Mouse (Mus musculus) liver, postnatal 0 days (tissue): ENCODE measurements around the gene Gtf2a1l. TPM values are rescaled to one million over a fixed set of nuclear protein-coding genes. Genes with fewer than 3 reads are reported as not detected.
A peak's percentile ranks its signal among the peaks of the same experiment; 100 is the strongest.

ENCODE experiments used
- ATAC-seq: fragments of 200-750 bp; cut with Nextera tagmentation; 2 replicates; pipeline ENCODE4 v1.8.0; 2017; ENCODE audit warnings: mild to moderate bottlenecking, moderate library complexity
- DNase-seq: peaks from one replicate; pipeline ENCODE4 v3.0.0-alpha.2; 2016
- H3K27ac ChIP-seq: fragments of 300-500 bp; sonication (generic); 2 replicates; pipeline ENCODE4 v1.5.1; 2014; ENCODE audit warnings: antibody characterized with exemption, moderate library complexity, mild to moderate bottlenecking, low read depth
- H3K27me3 ChIP-seq: fragments of 300-500 bp; sonication (generic); 2 replicates; pipeline ENCODE4 v1.6.1; 2014; ENCODE audit warnings: low read length, control low read depth, mixed read lengths; ENCODE audit not compliant: insufficient read depth
- H3K36me3 ChIP-seq: fragments of 300-500 bp; sonication (generic); replicated peaks from 2 replicates; pipeline ENCODE4 v1.6.1; 2014; ENCODE audit warnings: mild to moderate bottlenecking, control low read depth, low read length, moderate library complexity, mixed read lengths; ENCODE audit not compliant: insufficient read depth
- H3K4me1 ChIP-seq: fragments of 300-500 bp; sonication (generic); 2 replicates; pipeline ENCODE4 v1.6.1; 2014; ENCODE audit warnings: antibody characterized with exemption, mild to moderate bottlenecking, control low read depth; ENCODE audit not compliant: insufficient read depth
- H3K4me2 ChIP-seq: fragments of 300-500 bp; sonication (generic); 2 replicates; pipeline ENCODE4 v1.6.1; 2014; ENCODE audit warnings: low read depth, mild to moderate bottlenecking, low read length, moderate library complexity, mixed read lengths
- H3K4me3 ChIP-seq: fragments of 300-500 bp; sonication (generic); 2 replicates; pipeline ENCODE4 v1.5.1; 2014; ENCODE audit warnings: low read depth, low read length
- H3K9ac ChIP-seq: fragments of 300-500 bp; sonication (generic); replicated peaks from 2 replicates; pipeline ENCODE4 v1.6.1; 2014; ENCODE audit warnings: mild to moderate bottlenecking, moderate library complexity
- H3K9me3 ChIP-seq: fragments of 300-500 bp; sonication (generic); 2 replicates; pipeline ENCODE4 v1.6.1; 2016; ENCODE audit warnings: mild to moderate bottlenecking, control low read depth, low read length, mixed read lengths
- CTCF ChIP-seq: sonication (generic); IDR thresholded peaks from 2 replicates; pipeline ENCODE4 v1.5.1; 2016; ENCODE audit warnings: antibody characterized with exemption, low read depth
- EP300 ChIP-seq: IDR thresholded peaks from 2 replicates; pipeline ENCODE4 v1.6.1; 2016; ENCODE audit warnings: antibody characterized with exemption, low read depth, mild to moderate bottlenecking
- WGBS: fragments of 180-500 bp; shearing (Covaris S2); extraction: QIAGEN DNeasy Blood & Tissue Kit; methylation state at CpG from one replicate; pipeline ENCODE4 v1.1.7; 2014; ENCODE audit not compliant: insufficient replicate concordance; 5-methylcytosine and 5-hydroxymethylcytosine counted together
- polyA plus RNA-seq: library from polyadenylated mRNA; unstranded; fragments of >200 nt; fragmentation: Nextera tagmentation; extraction: Ambion mirVana; gene quantifications from 2 replicates; pipeline ENCODE4 v1.2.1, GENCODE M21; 2015

Gtf2a1l gene
- polyA plus RNA-seq, 1 experiment from 2014 or later = not detected

DNA sequence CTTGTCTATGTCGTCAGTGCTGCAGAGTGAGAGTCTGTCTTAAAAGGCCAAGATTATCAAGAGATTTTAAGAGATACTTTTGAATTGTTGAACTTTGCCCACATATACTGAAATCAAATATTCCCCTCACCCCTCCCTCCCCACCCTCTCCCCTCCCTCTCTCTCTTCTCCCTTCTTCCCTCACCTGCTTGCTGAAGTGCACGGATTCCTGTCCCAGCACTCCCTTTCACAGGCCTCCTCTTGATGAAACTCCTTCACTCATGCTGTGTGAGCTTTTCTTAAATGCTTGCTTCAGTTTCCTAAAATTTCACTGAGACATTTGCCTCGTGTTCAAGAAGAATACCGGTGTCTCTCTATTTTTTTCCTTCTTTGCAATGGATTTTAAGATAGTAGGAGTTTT lies 34.7 kb downstream of the Gtf2a1l start:
- H3K4me3 ChIP-seq = no peak overlapping the region
- no peaks in the 10 kb centered on the region for H3K4me1 ChIP-seq
- no peak overlapping the region for H3K9ac ChIP-seq
- H3K36me3 ChIP-seq = no peaks in the 10 kb centered on the region
- TF ChIP-seq EP300 = no peak
- TF ChIP-seq CTCF = no peak
- ATAC-seq = no peak
- H3K4me2 ChIP-seq = no peak overlapping the region
- H3K27me3 ChIP-seq = no peaks in the 10 kb centered on the region
- no peak for DNase-seq
- peaks cover 3% of the 10 kb centered on the region; the same call in 1 of the 2 replicates for H3K9me3 ChIP-seq
- H3K27ac ChIP-seq = no peak overlapping the region
- WGBS = 43% methylated on average over 4 of the region's 4 CpGs

DNA sequence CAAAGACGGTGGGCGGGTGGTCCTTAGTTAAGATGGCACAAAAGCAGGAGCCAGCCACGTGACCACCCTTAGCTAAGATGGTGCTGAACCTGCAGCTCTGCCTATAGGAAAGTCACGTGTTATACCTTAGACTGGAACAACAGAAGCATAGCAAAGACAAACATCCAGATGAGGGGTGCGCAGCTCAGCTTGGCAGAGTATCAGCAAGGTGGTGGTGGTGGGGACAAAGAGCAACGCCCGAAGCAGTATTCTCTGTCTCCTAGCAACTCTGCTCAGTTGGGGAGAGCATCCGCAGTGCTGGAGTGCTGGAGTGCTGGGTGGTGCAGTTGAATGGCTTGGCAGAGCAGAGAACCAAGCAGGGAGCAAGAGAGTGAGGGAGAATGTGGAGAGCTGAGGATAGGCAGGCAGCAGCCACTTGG lies 37.8 kb downstream of the Gtf2a1l start:
- Histone ChIP-seq H3K9me3 (no peaks in the 10 kb centered on the region), H3K4me1 (no peaks in the 10 kb centered on the region), H3K9ac (no peak overlapping the region), H3K4me2 (no peak overlapping the region), H3K27me3 (no peaks in the 10 kb centered on the region), H3K4me3 (no peak overlapping the region), H3K27ac (no peak overlapping the region), H3K36me3 (no peaks in the 10 kb centered on the region)
- no peak for TF ChIP-seq EP300
- TF ChIP-seq CTCF = no peak
- no peak for ATAC-seq
- no peak for DNase-seq
- 57% methylated on average over 8 of the region's 8 CpGs for WGBS

- no peak overlapping the region for H3K4me2 ChIP-seq
- no peaks in the 10 kb centered on the region for H3K9me3 ChIP-seq
- ATAC-seq = no peak
- no peaks in the 10 kb centered on the region for H3K27me3 ChIP-seq
- no peak for DNase-seq
- no peaks in the 10 kb centered on the region for H3K4me1 ChIP-seq
- H3K36me3 ChIP-seq = no peaks in the 10 kb centered on the region
- H3K9ac ChIP-seq = no peak overlapping the region
- no peak overlapping the region for H3K27ac ChIP-seq
- TF ChIP-seq EP300 = no peak
- no peak for TF ChIP-seq CTCF
- 61% methylated on average over 8 of the region's 8 CpGs for WGBS
- no peak overlapping the region for H3K4me3 ChIP-seq
These were observed 81.2 kb downstream of the Gtf2a1l start for GRCm38 (mm10) chr17:88749646-88750045.

- H3K27ac ChIP-seq = no peak overlapping the region
- 4% methylated on average over 17 of the region's 17 CpGs for WGBS
- DNase-seq = peak; percentile 33
These were observed 84.5 kb downstream of the Gtf2a1l start for GRCm38 (mm10) chr17:88752827-88753471.

DNA sequence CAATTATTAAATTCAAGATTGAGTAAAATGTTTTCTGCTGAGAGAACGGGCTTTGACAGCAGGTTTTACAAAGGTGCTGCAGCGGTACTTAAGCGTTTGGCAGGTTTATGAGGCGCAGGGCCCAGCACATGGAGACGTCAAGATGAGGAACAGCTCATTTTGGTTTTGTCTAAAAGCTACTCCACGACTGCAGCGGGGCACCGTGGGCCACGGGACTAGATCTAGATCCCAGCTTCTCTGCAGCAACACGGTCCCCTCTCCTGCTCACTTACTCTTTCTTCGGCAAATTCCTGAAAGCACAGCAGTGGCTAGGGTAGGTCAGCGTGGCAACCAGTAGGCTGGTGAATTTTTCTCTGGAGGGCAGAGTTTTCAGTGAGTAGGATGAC lies 85.0 kb downstream of the Gtf2a1l start:
- no peak overlapping the region for H3K27ac ChIP-seq
- H3K27me3 ChIP-seq = no peaks in the 10 kb centered on the region
- DNase-seq (no peak), ATAC-seq (no peak)
- H3K4me1 ChIP-seq = no peaks in the 10 kb centered on the region
- TF ChIP-seq CTCF = no peak
- no peak for TF ChIP-seq EP300
- no peak overlapping the region for H3K9ac ChIP-seq
- no peak overlapping the region for H3K4me3 ChIP-seq
- H3K36me3 ChIP-seq = no peaks in the 10 kb centered on the region
- H3K4me2 ChIP-seq = no peak overlapping the region; the same call in 1 of the 2 replicates
- WGBS = 40% methylated on average over 12 of the region's 12 CpGs
- no peaks in the 10 kb centered on the region for H3K9me3 ChIP-seq

More at GRCm38 (mm10) chr17:88752827-88753471, 84.5 kb downstream of the Gtf2a1l start:
- ATAC-seq = no peak
- Histone ChIP-seq H3K4me2 (no peak overlapping the region; the same call in none of the 2 replicates), H3K9me3 (no peaks in the 10 kb centered on the region), H3K4me3 (no peak overlapping the region), H3K9ac (no peak overlapping the region), H3K4me1 (no peaks in the 10 kb centered on the region), H3K36me3 (no peaks in the 10 kb centered on the region), H3K27me3 (no peaks in the 10 kb centered on the region)
- TF ChIP-seq EP300 (no peak), CTCF (peak; percentile 59)

GRCm38 (mm10) chr17:88755776-88756175 lies 87.3 kb downstream of the Gtf2a1l start:
- Histone ChIP-seq H3K4me3 (no peak overlapping the region), H3K36me3 (no peaks in the 10 kb centered on the region), H3K27me3 (no peaks in the 10 kb centered on the region), H3K4me2 (no peak overlapping the region), H3K27ac (no peak overlapping the region), H3K9me3 (no peaks in the 10 kb centered on the region), H3K9ac (no peak overlapping the region), H3K4me1 (no peaks in the 10 kb centered on the region)
- ATAC-seq (no peak), DNase-seq (no peak)
- TF ChIP-seq CTCF (no peak), EP300 (no peak)
- 41% methylated on average over 6 of the region's 6 CpGs for WGBS

DNA sequence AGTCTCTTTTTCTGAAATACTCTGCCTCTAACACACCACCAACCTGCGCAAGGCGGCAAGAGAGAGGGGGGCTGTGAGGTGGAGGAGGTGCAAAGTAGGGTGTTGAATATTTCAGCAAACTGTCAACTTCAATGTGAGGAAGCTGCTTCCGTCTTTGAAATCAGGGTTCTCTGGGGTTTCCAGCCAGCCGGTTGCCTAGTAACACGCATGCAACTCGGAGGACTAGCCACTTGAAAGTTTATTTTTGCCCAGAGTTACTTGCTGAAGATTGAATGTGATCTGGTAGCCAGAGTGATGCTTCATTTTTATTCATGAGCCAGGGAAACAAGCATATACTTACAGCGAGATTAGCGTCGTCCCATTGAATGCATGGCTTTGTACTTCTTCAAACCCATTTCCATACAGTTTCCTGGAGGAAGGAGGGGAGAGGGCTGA lies 89.6 kb downstream of the Gtf2a1l start:
- H3K36me3 ChIP-seq = no peaks in the 10 kb centered on the region
- H3K4me2 ChIP-seq = no peak overlapping the region
- TF ChIP-seq EP300 (no peak), CTCF (no peak)
- H3K9ac ChIP-seq = no peak overlapping the region
- DNase-seq (no peak), ATAC-seq (no peak)
- no peaks in the 10 kb centered on the region for H3K9me3 ChIP-seq
- no peaks in the 10 kb centered on the region for H3K27me3 ChIP-seq
- H3K4me3 ChIP-seq = no peak overlapping the region
- 17% methylated on average over 9 of the region's 9 CpGs for WGBS
- no peak overlapping the region for H3K27ac ChIP-seq
- H3K4me1 ChIP-seq = no peaks in the 10 kb centered on the region
